Mouse (Mus musculus): ENCODE measurements around the gene Eif3f. TPM values are rescaled to one million over a fixed set of nuclear protein-coding genes. Genes with fewer than 3 reads are reported as not detected.

The Eif3f gene
- total and polyA plus RNA-seq, 2 experiments from 2014 or later: 79.1 to 127 TPM

DNA sequence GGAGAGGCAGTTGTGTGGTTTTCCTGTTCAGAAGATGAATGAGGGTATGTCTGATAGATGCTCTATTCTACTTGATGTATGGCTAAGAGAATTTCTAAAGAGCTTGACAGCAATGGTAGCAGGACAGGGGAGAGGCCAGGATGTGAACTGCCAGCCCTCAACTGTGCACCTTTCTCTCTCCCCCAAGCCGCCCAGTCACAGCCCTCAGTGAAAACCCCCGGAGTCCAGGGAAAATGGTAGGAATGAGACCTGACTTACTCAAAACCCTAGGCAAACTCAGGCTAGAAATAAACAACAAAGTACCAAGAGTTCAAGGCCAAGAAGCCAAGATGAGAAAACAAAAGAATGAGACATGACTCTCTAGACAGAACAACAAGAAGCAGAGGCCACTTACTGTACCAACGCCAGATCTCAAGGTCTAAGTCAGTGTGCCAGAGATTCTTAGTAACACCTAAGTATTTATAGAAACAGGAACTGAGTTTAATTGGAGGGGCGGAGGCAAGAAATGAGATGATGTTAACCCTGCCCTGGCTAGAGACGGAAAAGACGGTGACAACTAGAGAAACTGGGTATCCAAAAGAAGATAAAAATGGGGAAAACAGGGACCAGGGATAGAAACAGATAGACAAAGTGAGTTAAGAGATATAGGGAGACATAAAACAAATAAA, 4.4 kb upstream of the Eif3f start, which contains the start of gene Nlrp10:
Gene Nlrp10, minus strand, starts transcription at position 453 of the 668 bp plus-strand sequence.
- Histone ChIP-seq H3K9me3 (ENCODE audit: low read length) (no peaks in the 10 kb centered on the region), H3K9ac (replicated peaks; ENCODE audit: low read length) (no peak within 1 kb of the TSS), H3K27me3 (ENCODE audit: insufficient read depth, low read length) (no peaks in the 10 kb centered on the region), H3K4me3 (ENCODE audit: low read length) (no peak within 1 kb of the TSS), H3K4me2 (ENCODE audit: low read depth, low read length) (no peak within 1 kb of the TSS), H3K27ac (no peak within 1 kb of the TSS), H3K36me3 (ENCODE audit: insufficient read depth, low read length) (no peaks in the 10 kb centered on the region), H3K4me1 (ENCODE audit: insufficient read depth, low read length) (no peaks in the 10 kb centered on the region)
- ATAC-seq: no peak
- DNase-seq (ENCODE audit: low spot score): no peak
- 83% methylated on average over 6 of the region's 6 CpGs for WGBS
- no peak for TF ChIP-seq CTCF (IDR thresholded peaks at IDR 0.05; ENCODE audit: low read depth)

DNA sequence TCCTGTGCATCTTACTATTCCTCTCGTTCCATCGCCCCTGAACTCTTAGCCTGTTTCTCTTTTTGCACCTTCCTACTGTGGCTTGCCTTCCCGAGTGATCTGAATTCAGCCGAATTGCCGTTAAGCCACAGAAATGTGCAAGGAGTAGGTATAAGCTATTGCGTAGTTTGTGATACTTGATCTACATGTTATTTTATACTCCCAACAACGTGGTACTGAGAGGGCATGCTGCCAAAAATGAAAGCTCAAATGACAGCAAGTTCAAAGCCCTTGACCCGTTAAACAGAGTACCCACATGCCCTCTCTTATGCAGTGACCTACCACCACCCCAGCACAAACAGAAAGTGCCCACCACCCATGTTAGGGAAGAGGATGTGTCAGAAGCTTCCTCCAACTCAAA, 619 bp downstream of the Eif3f start:
- peak overlapping the region; percentile 99 for H3K4me3 ChIP-seq (ENCODE audit: low read length)
- H3K4me1 ChIP-seq (ENCODE audit: insufficient read depth, low read length): peaks cover 11% of the 10 kb centered on the region
- H3K9me3 ChIP-seq (ENCODE audit: low read length): no peaks in the 10 kb centered on the region
- H3K4me2 ChIP-seq (ENCODE audit: low read depth, low read length): peak overlapping the region; percentile 70
- TF ChIP-seq CTCF (IDR thresholded peaks at IDR 0.05; ENCODE audit: low read depth): no peak
- peak overlapping the region; percentile 95 for H3K9ac ChIP-seq (replicated peaks; ENCODE audit: low read length)
- WGBS: 8% methylated on average over 8 of the region's 8 CpGs
- H3K27me3 ChIP-seq (ENCODE audit: insufficient read depth, low read length): no peaks in the 10 kb centered on the region
- no peak for ATAC-seq
- H3K27ac ChIP-seq: peak overlapping the region; percentile 92
- peaks cover 18% of the 10 kb centered on the region for H3K36me3 ChIP-seq (ENCODE audit: insufficient read depth, low read length)
- no peak for DNase-seq (ENCODE audit: low spot score)

- no peaks in the 10 kb centered on the region for H3K27me3 ChIP-seq (ENCODE audit: insufficient read depth, low read length)
- ATAC-seq: no peak
- DNase-seq (ENCODE audit: low spot score): no peak
- no peak for TF ChIP-seq CTCF (IDR thresholded peaks at IDR 0.05; ENCODE audit: low read depth)
- 85% methylated on average over 7 of the region's 7 CpGs for WGBS
- no peak overlapping the region for H3K27ac ChIP-seq
- H3K4me2 ChIP-seq (ENCODE audit: low read depth, low read length): peak overlapping the region; percentile 70
- H3K9ac ChIP-seq (replicated peaks; ENCODE audit: low read length): 0 out of 2 replicates have a peak overlapping the region, but pooled peaks have one; percentile 95
- H3K36me3 ChIP-seq (ENCODE audit: insufficient read depth, low read length): peaks cover 24% of the 10 kb centered on the region
- no peaks in the 10 kb centered on the region for H3K9me3 ChIP-seq (ENCODE audit: low read length)
- peaks cover 11% of the 10 kb centered on the region for H3K4me1 ChIP-seq (ENCODE audit: insufficient read depth, low read length)
- H3K4me3 ChIP-seq (ENCODE audit: low read length): peak overlapping the region; percentile 99
These were observed 1.2 kb downstream of the Eif3f start for GRCm38 (mm10) chr7:108935411-108935810.

DNA sequence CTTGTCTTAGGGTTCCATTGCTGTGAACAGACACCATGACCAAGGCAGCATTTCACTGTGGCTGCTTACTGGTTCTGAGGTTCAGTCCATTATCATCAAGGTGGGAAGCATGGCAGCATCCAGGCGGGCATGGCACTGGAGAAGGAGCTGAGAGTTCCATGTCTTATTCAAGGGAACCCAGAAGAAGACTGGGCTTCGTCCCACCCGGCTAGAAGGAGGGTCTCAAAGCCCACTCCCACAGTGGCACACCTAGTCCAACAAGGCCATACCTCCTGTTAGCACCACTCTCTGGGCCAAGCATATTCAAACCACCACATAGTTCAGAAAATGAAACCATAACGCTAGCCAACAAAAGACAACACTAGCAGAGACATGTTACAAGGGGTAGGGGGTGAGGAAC, 2.4 kb downstream of the Eif3f start:
- no peak overlapping the region for H3K4me3 ChIP-seq (ENCODE audit: low read length)
- 96% methylated on average over 4 of the region's 4 CpGs for WGBS
- no peak for DNase-seq (ENCODE audit: low spot score)
- no peaks in the 10 kb centered on the region for H3K27me3 ChIP-seq (ENCODE audit: insufficient read depth, low read length)
- no peak overlapping the region for H3K9ac ChIP-seq (replicated peaks; ENCODE audit: low read length)
- peaks cover 11% of the 10 kb centered on the region for H3K4me1 ChIP-seq (ENCODE audit: insufficient read depth, low read length)
- TF ChIP-seq CTCF (IDR thresholded peaks at IDR 0.05; ENCODE audit: low read depth): no peak
- H3K27ac ChIP-seq: no peak overlapping the region
- peaks cover 36% of the 10 kb centered on the region for H3K36me3 ChIP-seq (ENCODE audit: insufficient read depth, low read length)
- ATAC-seq: no peak
- no peak overlapping the region for H3K4me2 ChIP-seq (ENCODE audit: low read depth, low read length)
- no peaks in the 10 kb centered on the region for H3K9me3 ChIP-seq (ENCODE audit: low read length)

GRCm38 (mm10) chr7:108941466-108941865, 7.2 kb downstream of the Eif3f start:
- Histone ChIP-seq H3K4me1 (ENCODE audit: insufficient read depth, low read length) (no peaks in the 10 kb centered on the region), H3K27ac (no peak overlapping the region), H3K27me3 (ENCODE audit: insufficient read depth, low read length) (no peaks in the 10 kb centered on the region), H3K4me2 (ENCODE audit: low read depth, low read length) (no peak overlapping the region), H3K36me3 (ENCODE audit: insufficient read depth, low read length) (peaks cover 53% of the 10 kb centered on the region), H3K4me3 (ENCODE audit: low read length) (no peak overlapping the region), H3K9me3 (ENCODE audit: low read length) (no peaks in the 10 kb centered on the region), H3K9ac (replicated peaks; ENCODE audit: low read length) (no peak overlapping the region)
- ATAC-seq: no peak
- DNase-seq (ENCODE audit: low spot score): no peak
- 93% methylated on average over 9 of the region's 9 CpGs for WGBS
- TF ChIP-seq CTCF (IDR thresholded peaks at IDR 0.05; ENCODE audit: low read depth): no peak

DNA sequence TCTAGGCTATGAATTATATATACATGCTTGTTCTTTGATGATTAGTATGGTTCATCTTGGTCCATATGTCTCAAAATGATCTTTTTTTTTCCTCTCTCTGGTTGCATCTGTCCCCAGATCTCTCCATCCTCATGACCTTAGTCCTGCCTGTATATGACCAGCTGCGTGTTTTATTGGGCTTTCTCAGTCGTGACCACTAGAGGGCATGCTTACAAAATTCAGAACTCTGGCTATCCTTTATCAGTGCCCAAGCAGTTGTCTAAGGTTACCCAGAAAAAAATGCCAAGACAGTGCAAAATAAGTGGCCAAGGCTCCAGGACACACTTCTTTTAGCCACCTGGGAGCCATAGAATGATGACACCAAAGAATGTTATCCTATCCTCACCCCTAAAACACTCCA, 9.8 kb downstream of the Eif3f start:
- no peak overlapping the region for H3K27ac ChIP-seq
- H3K4me3 ChIP-seq (ENCODE audit: low read length): no peak overlapping the region
- peak; percentile 79 for ATAC-seq
- TF ChIP-seq CTCF (IDR thresholded peaks at IDR 0.05; ENCODE audit: low read depth): peak; percentile 83
- no peaks in the 10 kb centered on the region for H3K27me3 ChIP-seq (ENCODE audit: insufficient read depth, low read length)
- H3K9ac ChIP-seq (replicated peaks; ENCODE audit: low read length): no peak overlapping the region
- no peaks in the 10 kb centered on the region for H3K4me1 ChIP-seq (ENCODE audit: insufficient read depth, low read length)
- peaks cover 42% of the 10 kb centered on the region for H3K36me3 ChIP-seq (ENCODE audit: insufficient read depth, low read length)
- no peaks in the 10 kb centered on the region for H3K9me3 ChIP-seq (ENCODE audit: low read length)
- H3K4me2 ChIP-seq (ENCODE audit: low read depth, low read length): no peak overlapping the region
- peak; percentile 81 for DNase-seq (ENCODE audit: low spot score)
- 4% methylated on average over 2 of the region's 2 CpGs for WGBS

- Histone ChIP-seq H3K9ac (replicated peaks; ENCODE audit: low read length) (no peak overlapping the region), H3K4me1 (ENCODE audit: insufficient read depth, low read length) (no peaks in the 10 kb centered on the region), H3K36me3 (ENCODE audit: insufficient read depth, low read length) (peaks cover 5% of the 10 kb centered on the region; the same call in 1 of the 2 replicates), H3K27ac (no peak overlapping the region), H3K9me3 (ENCODE audit: low read length) (no peaks in the 10 kb centered on the region), H3K4me2 (ENCODE audit: low read depth, low read length) (no peak overlapping the region), H3K4me3 (ENCODE audit: low read length) (no peak overlapping the region), H3K27me3 (ENCODE audit: insufficient read depth, low read length) (0 out of 2 replicates have a peak, but pooled peaks cover 4% of the 10 kb centered on the region)
- no peak for TF ChIP-seq CTCF (IDR thresholded peaks at IDR 0.05; ENCODE audit: low read depth)
- ATAC-seq (no peak), DNase-seq (ENCODE audit: low spot score) (no peak)
These were observed 14.4 kb downstream of the Eif3f start for GRCm38 (mm10) chr7:108948611-108949010.
